Mouse (Mus musculus) liver, adult 2 months (tissue): ENCODE measurements around the gene Pygm. TPM values are rescaled to one million over a fixed set of nuclear protein-coding genes. Genes with fewer than 3 reads are reported as not detected.

Source experiments
- DNase-seq: peaks from one replicate; pipeline ENCODE4 v3.0.0-alpha.2; 2011; ENCODE audit warnings: low read depth, low spot score; ENCODE audit errors: extremely low read depth
- H3K27ac ChIP-seq: fragments of 200-500 bp; replicated peaks from 2 replicates; pipeline ENCODE4 v1.5.1; 2012; ENCODE audit warnings: low read depth, mild to moderate bottlenecking, control low read depth, inconsistent platforms, low read length; ENCODE audit not compliant: insufficient read depth
- H3K27me3 ChIP-seq: fragments of 200-500 bp; 2 replicates; pipeline ENCODE4 v1.6.1; 2012; ENCODE audit warnings: mild to moderate bottlenecking, moderate library complexity, low read length, inconsistent platforms; ENCODE audit not compliant: control insufficient read depth, insufficient read depth
- H3K36me3 ChIP-seq: fragments of 200-500 bp; 2 replicates; pipeline ENCODE4 v1.6.1; 2012; ENCODE audit warnings: low read length, inconsistent platforms; ENCODE audit not compliant: control insufficient read depth, insufficient read depth
- H3K4me1 ChIP-seq: fragments of 200-500 bp; 2 replicates; pipeline ENCODE4 v1.6.1; 2011; ENCODE audit warnings: low read length; ENCODE audit not compliant: control insufficient read depth, insufficient read depth
- H3K4me3 ChIP-seq: fragments of 200-500 bp; 2 replicates; pipeline ENCODE4 v1.5.1; 2011; ENCODE audit warnings: low read depth, mild to moderate bottlenecking, control low read depth, low read length, moderate library complexity; ENCODE audit not compliant: insufficient read depth
- H3K79me2 ChIP-seq: fragments of 200-500 bp; 2 replicates; pipeline ENCODE4 v1.6.1; 2012; ENCODE audit warnings: inconsistent platforms, mild to moderate bottlenecking, low read length, moderate library complexity; ENCODE audit not compliant: control insufficient read depth, insufficient read depth
- H3K9ac ChIP-seq: fragments of 200-500 bp; 2 replicates; pipeline ENCODE4 v1.6.1; 2012; ENCODE audit warnings: low read depth, mild to moderate bottlenecking, control low read depth, inconsistent platforms, low read length
- CTCF ChIP-seq: fragments of 200-500 bp; IDR thresholded peaks from 2 replicates; pipeline ENCODE4 v1.5.1; 2011; ENCODE audit warnings: low read depth, low read length, control low read depth
- POLR2A ChIP-seq: fragments of 200-500 bp; IDR thresholded peaks from 2 replicates; pipeline ENCODE4 v1.6.1; 2011; ENCODE audit warnings: low read length, control low read depth; ENCODE audit not compliant: insufficient read depth; ENCODE audit errors: extremely low read depth
- WGBS: fragments of 180-500 bp; shearing (Covaris S2); methylation state at CpG from one replicate; pipeline ENCODE4 v1.1.7; 2018; 5-methylcytosine and 5-hydroxymethylcytosine counted together
- polyA plus RNA-seq: library from polyadenylated mRNA; depleted of rRNA; stranded (reverse); fragments of >200 nt; gene quantifications from 2 replicates; pipeline ENCODE4 v1.2.3, GENCODE M21; 2012
- total RNA-seq: library from RNA; depleted of rRNA; stranded (reverse); fragments of >200 nt; gene quantifications from 2 replicates; pipeline ENCODE4 v1.2.3, GENCODE M21; 2014

The Pygm gene
- total and polyA plus RNA-seq, 2 experiments, result 1.6 to 2.3 TPM

DNA sequence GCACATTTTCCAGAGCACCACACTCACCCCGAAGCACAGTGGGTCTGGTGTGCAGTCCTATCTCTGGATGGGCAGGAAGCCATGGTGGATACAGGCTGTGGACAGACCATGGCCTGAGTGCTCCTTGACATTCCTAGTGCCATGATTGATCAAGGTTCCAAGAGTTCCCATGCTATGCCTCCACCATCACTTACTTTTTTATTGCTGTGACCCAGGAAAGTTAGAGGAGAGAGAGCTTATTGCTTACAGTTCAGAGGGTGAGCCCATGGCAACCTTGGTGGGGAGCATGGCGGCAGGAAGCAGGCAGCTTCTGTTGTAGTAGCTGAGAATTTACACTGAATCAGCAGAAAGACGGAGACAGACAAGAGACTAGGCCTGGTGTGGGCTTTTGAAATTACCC, 22.9 kb upstream of the Pygm start:
- 91% methylated on average over 3 of the region's 3 CpGs for WGBS

DNA sequence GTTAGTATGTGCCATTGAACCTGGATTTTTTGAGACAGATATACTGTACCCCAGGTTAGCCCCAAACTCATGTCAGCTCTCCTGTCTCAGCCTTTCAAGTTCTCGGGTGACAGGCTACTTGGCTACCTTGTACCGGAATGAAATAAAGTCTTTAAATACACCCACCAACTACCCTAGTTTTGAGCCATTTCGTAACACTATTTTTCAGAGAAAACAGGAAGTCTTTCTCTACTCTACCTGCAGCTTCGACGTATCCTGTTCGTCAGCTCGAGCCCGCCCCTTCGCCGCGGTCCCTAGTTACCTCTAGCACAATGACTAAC, 21.1 kb upstream of the Pygm start:
- Histone ChIP-seq H3K79me2 (peaks cover 7% of the 10 kb centered on the region; the same call in 1 of the 2 replicates), H3K9ac (peak overlapping the region; percentile 63), H3K27me3 (no peaks in the 10 kb centered on the region), H3K4me1 (peaks cover 9% of the 10 kb centered on the region; the same call in 1 of the 2 replicates), H3K27ac (peak overlapping the region; percentile 82), H3K36me3 (peaks cover 27% of the 10 kb centered on the region), H3K4me3 (peak overlapping the region; percentile 55)
- TF ChIP-seq POLR2A, result no peak
- TF ChIP-seq CTCF, result no peak
- WGBS, result under 1% methylated on average over 11 of the region's 11 CpGs
- DNase-seq, result no peak

More for the DNA sequence above, 22.9 kb upstream of the Pygm start:
- Histone ChIP-seq H3K4me3 (no peak overlapping the region), H3K36me3 (peaks cover 11% of the 10 kb centered on the region), H3K9ac (no peak overlapping the region), H3K27ac (no peak overlapping the region), H3K79me2 (peaks cover 7% of the 10 kb centered on the region; the same call in 1 of the 2 replicates), H3K4me1 (peaks cover 6% of the 10 kb centered on the region; the same call in 1 of the 2 replicates), H3K27me3 (no peaks in the 10 kb centered on the region)
- DNase-seq, result no peak
- no peak for TF ChIP-seq POLR2A
- TF ChIP-seq CTCF, result no peak

DNA sequence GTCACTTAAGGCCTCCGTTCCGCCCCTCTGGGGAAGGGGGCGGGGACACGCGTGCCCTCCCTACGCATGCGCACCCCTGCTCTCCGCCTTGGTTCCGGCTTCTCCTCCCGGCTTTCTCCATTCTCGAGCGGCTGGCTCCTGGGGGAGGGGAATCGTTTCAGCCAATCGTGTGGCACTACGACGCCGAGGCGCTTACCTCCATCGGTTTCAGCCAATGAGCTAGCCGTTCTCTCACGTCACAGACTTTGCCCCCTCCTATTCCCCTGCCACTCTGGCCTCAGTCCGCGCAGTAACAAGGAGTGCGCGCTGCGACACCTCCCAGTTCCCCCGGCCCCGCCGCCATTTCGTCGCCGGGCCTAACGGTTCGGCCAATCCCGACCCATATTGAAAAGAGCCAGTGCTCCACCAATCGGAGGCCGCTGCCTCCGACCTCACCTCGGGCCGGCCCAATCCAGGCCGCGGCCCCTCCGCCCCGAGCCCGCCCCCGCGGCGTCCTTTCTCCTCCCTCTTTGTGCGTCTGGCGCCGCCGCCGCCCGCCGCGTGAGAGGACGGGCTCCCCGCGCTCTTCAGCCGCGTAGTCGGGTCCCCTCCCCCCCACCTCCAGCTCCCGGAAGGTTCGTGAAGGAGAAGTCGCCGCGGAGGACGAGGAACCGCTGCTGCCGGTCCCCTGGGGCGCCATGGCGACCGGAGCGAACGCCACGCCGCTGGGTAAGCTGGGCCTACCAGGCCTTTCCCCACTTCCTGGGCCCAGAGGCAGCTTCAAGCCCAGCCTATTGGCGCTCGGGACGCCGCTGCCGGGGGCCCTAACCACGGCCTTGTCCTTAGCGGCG, 20.6 kb upstream of the Pygm start, which contains the start of gene Sf1:
Gene Sf1, plus strand, starts transcription at position 280 of the 830 bp plus-strand sequence.
- Histone ChIP-seq H3K27ac (peak within 1 kb of the TSS; percentile 98), H3K79me2 (peaks cover 7% of the 10 kb centered on the region; the same call in 1 of the 2 replicates), H3K36me3 (peaks cover 33% of the 10 kb centered on the region), H3K4me1 (peaks cover 9% of the 10 kb centered on the region; the same call in 1 of the 2 replicates), H3K27me3 (no peaks in the 10 kb centered on the region), H3K9ac (peak within 1 kb of the TSS; percentile 99), H3K4me3 (peak within 1 kb of the TSS; percentile 92)
- peak; percentile 99 for DNase-seq
- WGBS, result under 1% methylated on average over 83 of the region's 85 CpGs
- TF ChIP-seq CTCF (no peak), POLR2A (peak; percentile 57)

DNA sequence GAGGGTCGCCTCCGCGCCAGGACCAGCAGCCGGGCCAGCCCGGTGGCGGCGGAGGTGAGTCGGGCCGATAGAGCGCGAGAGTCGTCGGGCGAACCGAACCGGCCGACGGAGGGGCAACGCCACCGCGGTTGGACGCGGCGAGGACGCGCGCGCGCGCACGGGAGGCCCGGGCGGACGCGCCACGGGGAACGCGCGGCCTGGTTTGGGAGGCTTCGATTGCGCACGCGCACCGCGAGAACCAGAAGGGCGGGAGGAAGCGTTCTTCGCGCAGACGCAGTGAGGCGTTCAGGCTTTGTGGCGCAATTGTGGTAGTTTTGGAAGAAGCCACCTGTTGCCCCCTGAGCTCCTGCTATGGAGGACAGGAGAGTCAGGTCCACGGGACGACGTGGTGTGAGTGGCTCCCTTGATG, 19.9 kb upstream of the Pygm start:
- TF ChIP-seq CTCF (no peak), POLR2A (peak; percentile 72)
- DNase-seq, result peak; percentile 75
- Histone ChIP-seq H3K27me3 (no peaks in the 10 kb centered on the region), H3K4me1 (peaks cover 9% of the 10 kb centered on the region; the same call in 1 of the 2 replicates), H3K27ac (peak overlapping the region; percentile 98), H3K36me3 (peaks cover 38% of the 10 kb centered on the region), H3K79me2 (peaks cover 7% of the 10 kb centered on the region; the same call in 1 of the 2 replicates), H3K4me3 (peak overlapping the region; percentile 92), H3K9ac (peak overlapping the region; percentile 99)
- WGBS, result under 1% methylated on average over 55 of the region's 55 CpGs

DNA sequence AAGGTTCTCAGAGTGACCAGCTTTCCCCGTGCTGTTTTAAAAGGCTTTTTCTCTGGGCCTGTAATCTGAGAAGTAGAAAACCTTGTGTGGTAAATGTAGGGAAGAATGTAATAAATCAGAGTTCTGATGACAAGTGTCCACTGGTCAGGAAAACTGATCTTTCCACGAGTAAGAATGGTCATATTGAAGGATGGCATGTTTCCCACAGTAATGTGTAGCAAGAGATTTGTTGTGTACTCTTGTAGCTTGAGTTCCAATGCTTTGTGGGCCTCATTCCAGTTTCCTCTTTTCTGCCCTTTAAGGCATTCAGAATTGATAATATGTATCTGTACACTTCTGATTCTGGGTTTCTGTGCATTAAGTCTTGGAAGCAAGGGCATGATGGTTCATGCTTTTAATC, 19.4 kb upstream of the Pygm start:
- no peak for TF ChIP-seq CTCF
- TF ChIP-seq POLR2A, result no peak
- peak overlapping the region; percentile 92 for H3K4me3 ChIP-seq
- peaks cover 7% of the 10 kb centered on the region; the same call in 1 of the 2 replicates for H3K79me2 ChIP-seq
- H3K27ac ChIP-seq, result peak overlapping the region; percentile 28
- peaks cover 42% of the 10 kb centered on the region for H3K36me3 ChIP-seq
- WGBS, result 0% methylated on average over 2 of the region's 2 CpGs
- peaks cover 9% of the 10 kb centered on the region; the same call in 1 of the 2 replicates for H3K4me1 ChIP-seq
- H3K27me3 ChIP-seq, result no peaks in the 10 kb centered on the region
- no peak overlapping the region; the same call in 1 of the 2 replicates for H3K9ac ChIP-seq
- peak; percentile 56 for DNase-seq
